Mouse (Mus musculus): ENCODE results near the gene Tmub1.

GRCm38 (mm10) chr5:24420381-24420780 lies 27.3 kb downstream of the Tmub1 start:
- no peak for TF ChIP-seq POLR2A (IDR thresholded peaks at IDR 0.05; ENCODE audit: low read depth, low read length)
- no peak for TF ChIP-seq CTCF (IDR thresholded peaks at IDR 0.05; ENCODE audit: extremely low read depth, insufficient read length, insufficient replicate concordance, low read depth, low read length)

Data from small intestine, adult 2 months (tissue).